Mouse (Mus musculus): ENCODE data around the gene Gm45140. TPM values are rescaled to one million over a fixed set of nuclear protein-coding genes. Genes with fewer than 3 reads are reported as not detected.

Gene Gm45140
- polyA plus RNA-seq, 1 experiment from 2014 or later: 2.3 TPM

DNA sequence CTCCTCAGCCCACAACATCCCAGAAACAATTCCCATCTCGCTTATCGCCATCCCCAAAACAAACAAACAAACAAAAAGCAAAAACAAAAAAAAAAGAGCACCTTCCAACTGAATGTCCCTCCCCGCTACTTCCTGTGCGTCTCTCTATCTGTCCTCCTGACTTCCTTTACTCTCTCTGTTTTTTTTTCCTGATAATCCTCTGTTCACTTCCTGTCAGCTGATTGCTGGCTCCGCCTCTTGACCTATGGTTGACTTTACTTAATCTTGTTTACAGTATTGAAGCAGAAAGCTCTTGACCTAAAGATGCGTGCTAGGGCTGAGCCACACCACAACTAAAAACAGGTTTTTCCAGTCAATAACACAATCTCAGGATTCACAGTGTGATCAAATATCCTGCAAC is 87.1 kb downstream of the Gm45140 start:
- Histone ChIP-seq H3K4me2 (no peak overlapping the region), H3K9me3 (replicated peaks; ENCODE audit: control insufficient read depth, low read length) (no peaks in the 10 kb centered on the region), H3K36me3 (ENCODE audit: control insufficient read depth, insufficient read depth, low read length) (no peaks in the 10 kb centered on the region), H3K4me1 (ENCODE audit: control insufficient read depth, insufficient read depth, low read length) (peaks cover 4% of the 10 kb centered on the region; the same call in 1 of the 2 replicates), H3K4me3 (ENCODE audit: low read depth, low read length) (no peak overlapping the region), H3K9ac (ENCODE audit: low read depth, low read length) (no peak overlapping the region), H3K27ac (ENCODE audit: low read depth, low read length) (no peak overlapping the region), H3K27me3 (ENCODE audit: control insufficient read depth, insufficient read depth, low read length) (no peaks in the 10 kb centered on the region)
- no peak for ATAC-seq (replicated peaks; ENCODE audit: insufficient number of reproducible peaks, low FRiP score, low TSS enrichment)
- 61% methylated on average over 6 of the region's 6 CpGs for WGBS (ENCODE audit: insufficient replicate concordance)

DNA sequence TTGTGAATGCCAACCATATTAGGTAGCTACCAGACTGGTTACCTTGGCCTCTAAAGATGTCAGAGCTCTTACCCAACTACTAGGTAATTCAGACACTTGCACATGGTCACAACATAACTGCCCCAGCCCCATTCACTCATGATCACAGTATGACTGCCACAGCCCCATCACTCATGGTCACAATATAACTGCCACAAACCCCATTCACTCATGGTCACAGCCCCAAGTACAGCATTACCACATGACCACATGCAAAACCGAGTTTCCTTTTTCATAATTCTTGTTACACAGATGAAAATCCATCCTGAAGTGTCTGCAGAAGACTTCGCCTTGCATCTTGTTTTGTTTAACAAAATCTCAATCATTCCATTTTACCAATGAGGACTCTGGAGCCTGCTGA is 87.5 kb downstream of the Gm45140 start:
- H3K9me3 ChIP-seq (replicated peaks; ENCODE audit: control insufficient read depth, low read length): no peaks in the 10 kb centered on the region
- H3K9ac ChIP-seq (ENCODE audit: low read depth, low read length): no peak overlapping the region
- ATAC-seq (replicated peaks; ENCODE audit: insufficient number of reproducible peaks, low FRiP score, low TSS enrichment): no peak
- WGBS (ENCODE audit: insufficient replicate concordance): 85% methylated on average over 2 of the region's 2 CpGs
- no peak overlapping the region for H3K27ac ChIP-seq (ENCODE audit: low read depth, low read length)
- no peaks in the 10 kb centered on the region for H3K27me3 ChIP-seq (ENCODE audit: control insufficient read depth, insufficient read depth, low read length)
- H3K4me2 ChIP-seq: no peak overlapping the region
- H3K4me1 ChIP-seq (ENCODE audit: control insufficient read depth, insufficient read depth, low read length): peaks cover 4% of the 10 kb centered on the region; the same call in 1 of the 2 replicates
- no peak overlapping the region for H3K4me3 ChIP-seq (ENCODE audit: low read depth, low read length)
- H3K36me3 ChIP-seq (ENCODE audit: control insufficient read depth, insufficient read depth, low read length): no peaks in the 10 kb centered on the region

DNA sequence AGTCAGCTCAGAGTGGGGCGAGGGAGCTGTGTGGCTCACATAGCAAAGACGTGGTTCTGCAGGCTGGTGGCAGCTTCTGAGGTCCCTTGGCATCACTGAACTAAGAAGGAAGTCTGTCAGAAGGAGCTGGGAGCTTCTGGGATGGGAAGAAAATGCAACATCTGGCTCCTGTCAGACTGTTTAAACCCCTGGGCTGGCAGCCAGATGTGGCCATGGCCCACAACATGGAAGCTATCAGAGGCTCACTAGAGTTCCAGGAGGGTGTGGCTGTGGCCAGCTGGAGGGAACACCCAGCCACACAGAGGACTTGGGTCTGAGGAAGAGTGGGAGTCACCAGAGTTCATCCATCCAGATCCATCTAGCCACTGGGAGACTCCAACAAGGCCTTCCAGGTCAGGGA is 88.7 kb downstream of the Gm45140 start:
- no peak overlapping the region for H3K4me2 ChIP-seq
- ATAC-seq (replicated peaks; ENCODE audit: insufficient number of reproducible peaks, low FRiP score, low TSS enrichment): no peak
- H3K36me3 ChIP-seq (ENCODE audit: control insufficient read depth, insufficient read depth, low read length): no peaks in the 10 kb centered on the region
- H3K27ac ChIP-seq (ENCODE audit: low read depth, low read length): no peak overlapping the region
- no peaks in the 10 kb centered on the region for H3K9me3 ChIP-seq (replicated peaks; ENCODE audit: control insufficient read depth, low read length)
- no peak overlapping the region for H3K9ac ChIP-seq (ENCODE audit: low read depth, low read length)
- H3K27me3 ChIP-seq (ENCODE audit: control insufficient read depth, insufficient read depth, low read length): no peaks in the 10 kb centered on the region
- peaks cover 4% of the 10 kb centered on the region; the same call in 1 of the 2 replicates for H3K4me1 ChIP-seq (ENCODE audit: control insufficient read depth, insufficient read depth, low read length)
- H3K4me3 ChIP-seq (ENCODE audit: low read depth, low read length): no peak overlapping the region
- WGBS (ENCODE audit: insufficient replicate concordance): 85% methylated on average over 2 of the region's 2 CpGs

DNA sequence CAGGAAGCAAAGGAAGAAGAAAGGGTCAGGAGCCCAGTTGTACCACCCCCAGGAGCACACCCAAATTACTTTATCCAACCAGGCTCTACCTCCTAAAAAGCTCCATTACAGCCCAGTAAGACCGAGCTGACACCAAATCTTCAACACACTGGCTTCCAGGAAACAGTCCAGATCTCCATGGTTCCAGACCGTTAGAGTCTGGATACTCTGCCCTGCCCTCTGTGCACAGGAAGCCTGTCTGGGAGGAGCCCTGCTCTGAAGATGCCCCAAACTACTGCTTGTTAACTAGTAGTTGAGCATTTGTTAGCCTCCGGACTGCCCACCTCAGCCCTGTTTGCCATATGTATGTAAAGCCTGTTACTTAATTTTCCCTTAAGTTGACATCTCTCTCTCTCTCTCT is 89.5 kb downstream of the Gm45140 start:
- no peaks in the 10 kb centered on the region for H3K36me3 ChIP-seq (ENCODE audit: control insufficient read depth, insufficient read depth, low read length)
- WGBS (ENCODE audit: insufficient replicate concordance): 54% methylated on average over 3 of the region's 3 CpGs
- H3K27me3 ChIP-seq (ENCODE audit: control insufficient read depth, insufficient read depth, low read length): no peaks in the 10 kb centered on the region
- H3K9ac ChIP-seq (ENCODE audit: low read depth, low read length): no peak overlapping the region
- H3K4me3 ChIP-seq (ENCODE audit: low read depth, low read length): no peak overlapping the region
- ATAC-seq (replicated peaks; ENCODE audit: insufficient number of reproducible peaks, low FRiP score, low TSS enrichment): no peak
- H3K4me1 ChIP-seq (ENCODE audit: control insufficient read depth, insufficient read depth, low read length): peaks cover 4% of the 10 kb centered on the region; the same call in 1 of the 2 replicates
- no peak overlapping the region for H3K27ac ChIP-seq (ENCODE audit: low read depth, low read length)
- H3K9me3 ChIP-seq (replicated peaks; ENCODE audit: control insufficient read depth, low read length): no peaks in the 10 kb centered on the region
- H3K4me2 ChIP-seq: no peak overlapping the region

DNA sequence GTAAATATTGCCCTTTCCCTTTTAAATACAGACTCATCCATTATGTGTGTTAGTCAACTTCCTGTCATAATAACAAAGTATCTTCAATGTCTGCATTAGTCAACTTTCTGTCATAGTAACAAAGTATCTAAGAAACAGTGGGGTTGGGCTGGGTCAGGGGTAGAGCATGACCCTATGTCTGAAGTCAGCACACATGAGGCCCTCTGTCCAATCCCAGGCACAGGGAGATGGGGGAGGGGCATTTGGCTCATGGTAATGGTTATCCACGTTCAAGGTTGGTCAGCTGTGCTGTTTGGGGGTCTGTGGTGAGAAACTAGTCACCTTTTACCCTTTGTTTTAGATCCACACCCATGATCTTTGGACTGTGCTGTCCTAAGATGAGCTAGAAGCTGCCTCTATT is 90.3 kb downstream of the Gm45140 start:
- ATAC-seq (replicated peaks; ENCODE audit: insufficient number of reproducible peaks, low FRiP score, low TSS enrichment): no peak
- Histone ChIP-seq H3K9me3 (replicated peaks; ENCODE audit: control insufficient read depth, low read length) (no peaks in the 10 kb centered on the region), H3K27ac (ENCODE audit: low read depth, low read length) (no peak overlapping the region), H3K27me3 (ENCODE audit: control insufficient read depth, insufficient read depth, low read length) (no peaks in the 10 kb centered on the region), H3K4me2 (no peak overlapping the region), H3K9ac (ENCODE audit: low read depth, low read length) (no peak overlapping the region), H3K4me3 (ENCODE audit: low read depth, low read length) (no peak overlapping the region), H3K36me3 (ENCODE audit: control insufficient read depth, insufficient read depth, low read length) (no peaks in the 10 kb centered on the region), H3K4me1 (ENCODE audit: control insufficient read depth, insufficient read depth, low read length) (peaks cover 8% of the 10 kb centered on the region)
- 46% methylated on average over 1 of the region's 1 CpGs for WGBS (ENCODE audit: insufficient replicate concordance)

DNA sequence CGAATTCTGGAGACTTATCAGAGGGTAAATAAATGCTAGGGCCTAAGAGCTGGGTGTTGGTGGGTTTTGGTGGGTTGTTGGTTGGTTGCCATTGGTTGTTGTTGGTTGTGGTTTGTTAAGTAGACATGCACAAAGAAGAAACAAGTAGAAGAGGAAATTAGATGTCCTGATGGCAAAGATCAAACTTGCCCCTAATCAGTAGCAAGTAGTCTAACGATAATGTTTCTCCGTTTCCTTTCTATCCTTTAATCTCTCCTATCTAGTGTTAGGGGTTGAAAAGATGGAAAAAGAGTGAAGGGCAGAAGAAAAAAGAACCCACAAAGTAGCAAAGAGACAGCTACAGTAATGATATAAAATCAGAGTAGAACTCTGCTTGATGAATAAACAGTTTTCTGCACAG is 91.0 kb downstream of the Gm45140 start:
- Histone ChIP-seq H3K4me1 (ENCODE audit: control insufficient read depth, insufficient read depth, low read length) (peaks cover 14% of the 10 kb centered on the region), H3K36me3 (ENCODE audit: control insufficient read depth, insufficient read depth, low read length) (no peaks in the 10 kb centered on the region), H3K4me3 (ENCODE audit: low read depth, low read length) (no peak overlapping the region), H3K9ac (ENCODE audit: low read depth, low read length) (no peak overlapping the region), H3K9me3 (replicated peaks; ENCODE audit: control insufficient read depth, low read length) (no peaks in the 10 kb centered on the region), H3K4me2 (no peak overlapping the region), H3K27ac (ENCODE audit: low read depth, low read length) (no peak overlapping the region), H3K27me3 (ENCODE audit: control insufficient read depth, insufficient read depth, low read length) (peaks cover 2% of the 10 kb centered on the region; the same call in 1 of the 2 replicates)
- WGBS (ENCODE audit: insufficient replicate concordance): 73% methylated on average over 3 of the region's 3 CpGs
- ATAC-seq (replicated peaks; ENCODE audit: insufficient number of reproducible peaks, low FRiP score, low TSS enrichment): no peak

DNA sequence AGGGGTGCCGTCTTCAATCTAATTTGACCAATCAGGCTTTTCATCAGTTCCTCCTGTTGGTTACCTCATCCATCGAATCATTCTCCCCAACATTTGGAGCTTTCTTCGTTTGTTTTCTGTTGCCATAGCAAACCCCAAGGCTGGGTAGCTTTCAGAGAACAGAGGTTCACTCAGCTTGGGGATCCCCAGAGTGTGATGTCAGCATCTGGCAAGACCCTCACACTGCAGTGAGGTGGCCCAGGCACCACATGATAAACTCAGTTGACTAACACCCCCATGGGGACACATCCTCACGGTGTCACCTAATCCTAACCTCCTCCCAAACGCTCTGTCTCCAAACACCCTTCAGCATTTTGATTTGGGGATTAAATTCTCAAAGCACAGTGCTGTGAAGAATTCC is 92.3 kb downstream of the Gm45140 start:
- no peak overlapping the region for H3K4me3 ChIP-seq (ENCODE audit: low read depth, low read length)
- peaks cover 3% of the 10 kb centered on the region; the same call in 1 of the 2 replicates for H3K27me3 ChIP-seq (ENCODE audit: control insufficient read depth, insufficient read depth, low read length)
- H3K9ac ChIP-seq (ENCODE audit: low read depth, low read length): no peak overlapping the region
- no peaks in the 10 kb centered on the region for H3K9me3 ChIP-seq (replicated peaks; ENCODE audit: control insufficient read depth, low read length)
- H3K36me3 ChIP-seq (ENCODE audit: control insufficient read depth, insufficient read depth, low read length): no peaks in the 10 kb centered on the region
- ATAC-seq (replicated peaks; ENCODE audit: insufficient number of reproducible peaks, low FRiP score, low TSS enrichment): no peak
- no peak overlapping the region for H3K27ac ChIP-seq (ENCODE audit: low read depth, low read length)
- peaks cover 22% of the 10 kb centered on the region for H3K4me1 ChIP-seq (ENCODE audit: control insufficient read depth, insufficient read depth, low read length)
- H3K4me2 ChIP-seq: no peak overlapping the region
- 69% methylated on average over 5 of the region's 5 CpGs for WGBS (ENCODE audit: insufficient replicate concordance)

DNA sequence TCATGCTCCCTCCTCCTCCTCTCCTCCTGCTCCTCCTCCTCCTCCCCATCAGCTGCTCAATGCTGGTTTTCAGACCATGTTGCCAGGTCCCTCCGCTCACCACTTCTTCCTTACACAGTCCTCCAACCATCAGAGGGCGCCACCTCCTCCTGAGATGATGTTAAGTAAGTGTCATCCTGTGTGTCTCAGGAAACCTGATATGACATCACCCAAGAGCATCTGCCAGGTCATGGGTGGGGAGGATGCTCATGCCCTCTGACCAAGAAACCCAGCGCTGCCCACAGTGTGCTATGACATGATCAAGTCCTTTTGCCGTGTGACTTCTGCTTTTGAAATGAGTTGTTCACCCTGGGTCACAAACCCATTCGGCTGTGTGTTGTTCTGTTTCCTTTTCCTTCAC is 92.8 kb downstream of the Gm45140 start:
- 86% methylated on average over 5 of the region's 5 CpGs for WGBS (ENCODE audit: insufficient replicate concordance)
- Histone ChIP-seq H3K27ac (ENCODE audit: low read depth, low read length) (no peak overlapping the region), H3K27me3 (ENCODE audit: control insufficient read depth, insufficient read depth, low read length) (peaks cover 3% of the 10 kb centered on the region; the same call in 1 of the 2 replicates), H3K36me3 (ENCODE audit: control insufficient read depth, insufficient read depth, low read length) (no peaks in the 10 kb centered on the region), H3K4me2 (no peak overlapping the region), H3K4me3 (ENCODE audit: low read depth, low read length) (no peak overlapping the region), H3K4me1 (ENCODE audit: control insufficient read depth, insufficient read depth, low read length) (peaks cover 27% of the 10 kb centered on the region), H3K9ac (ENCODE audit: low read depth, low read length) (no peak overlapping the region), H3K9me3 (replicated peaks; ENCODE audit: control insufficient read depth, low read length) (no peaks in the 10 kb centered on the region)
- no peak for ATAC-seq (replicated peaks; ENCODE audit: insufficient number of reproducible peaks, low FRiP score, low TSS enrichment)

DNA sequence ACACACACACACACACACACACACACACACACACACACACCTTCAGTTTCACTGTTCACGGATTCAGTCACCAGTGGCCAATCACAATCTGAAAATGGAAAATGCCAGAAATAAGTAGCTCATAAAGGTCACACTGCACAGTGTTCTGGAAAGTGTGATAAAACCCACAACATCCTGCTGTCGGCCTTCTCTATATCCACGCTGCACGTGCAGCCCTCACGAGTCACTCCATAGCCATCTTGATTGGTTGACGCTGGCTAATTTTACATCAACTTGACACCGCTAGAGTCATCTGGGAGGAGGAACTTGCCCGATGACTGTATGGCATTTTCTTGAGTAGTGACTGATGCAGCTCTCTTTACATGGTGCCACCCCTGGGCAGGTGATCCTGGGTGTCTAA is 93.6 kb downstream of the Gm45140 start:
- 75% methylated on average over 8 of the region's 8 CpGs for WGBS (ENCODE audit: insufficient replicate concordance)
- peaks cover 5% of the 10 kb centered on the region; the same call in 1 of the 2 replicates for H3K27me3 ChIP-seq (ENCODE audit: control insufficient read depth, insufficient read depth, low read length)
- no peaks in the 10 kb centered on the region for H3K9me3 ChIP-seq (replicated peaks; ENCODE audit: control insufficient read depth, low read length)
- H3K4me1 ChIP-seq (ENCODE audit: control insufficient read depth, insufficient read depth, low read length): peaks cover 28% of the 10 kb centered on the region
- H3K4me3 ChIP-seq (ENCODE audit: low read depth, low read length): no peak overlapping the region
- no peak for ATAC-seq (replicated peaks; ENCODE audit: insufficient number of reproducible peaks, low FRiP score, low TSS enrichment)
- H3K9ac ChIP-seq (ENCODE audit: low read depth, low read length): no peak overlapping the region
- no peak overlapping the region for H3K4me2 ChIP-seq
- H3K36me3 ChIP-seq (ENCODE audit: control insufficient read depth, insufficient read depth, low read length): no peaks in the 10 kb centered on the region
- H3K27ac ChIP-seq (ENCODE audit: low read depth, low read length): no peak overlapping the region

All from heart, embryonic 11.5 days (tissue).